Mouse (Mus musculus): ENCODE data around the gene Cerk. TPM values are rescaled to one million over a fixed set of nuclear protein-coding genes. Genes with fewer than 3 reads are reported as not detected.

The Cerk gene
- polyA plus RNA-seq, 1 experiment: 61.7 TPM

GRCm38 (mm10) chr15:86123409-86123808 is 62.5 kb downstream of the Cerk start:
- H3K36me3 ChIP-seq (ENCODE audit: control insufficient read depth, insufficient read depth, low read length): no peaks in the 10 kb centered on the region
- no peaks in the 10 kb centered on the region for H3K27me3 ChIP-seq (ENCODE audit: control insufficient read depth, insufficient read depth, low read length)
- H3K27ac ChIP-seq (ENCODE audit: control insufficient read depth, insufficient read depth, low read depth, low read length): no peak overlapping the region
- no peaks in the 10 kb centered on the region for H3K4me1 ChIP-seq (ENCODE audit: control insufficient read depth, insufficient read depth, low read length)
- no peak overlapping the region for H3K4me3 ChIP-seq (ENCODE audit: control insufficient read depth, low read depth, low read length)
- no peak for TF ChIP-seq CTCF (IDR thresholded peaks at IDR 0.05; ENCODE audit: control insufficient read depth, insufficient read depth, insufficient replicate concordance, low read depth, low read length)
- no peak for TF ChIP-seq POLR2A (IDR thresholded peaks at IDR 0.05; ENCODE audit: control insufficient read depth, low read depth, low read length)

GRCm38 (mm10) chr15:86122261-86122949 is 63.5 kb downstream of the Cerk start:
- Histone ChIP-seq H3K4me1 (ENCODE audit: control insufficient read depth, insufficient read depth, low read length) (no peaks in the 10 kb centered on the region), H3K27ac (ENCODE audit: control insufficient read depth, insufficient read depth, low read depth, low read length) (no peak overlapping the region), H3K4me3 (ENCODE audit: control insufficient read depth, low read depth, low read length) (no peak overlapping the region), H3K27me3 (ENCODE audit: control insufficient read depth, insufficient read depth, low read length) (no peaks in the 10 kb centered on the region), H3K36me3 (ENCODE audit: control insufficient read depth, insufficient read depth, low read length) (no peaks in the 10 kb centered on the region)
- TF ChIP-seq POLR2A (IDR thresholded peaks at IDR 0.05; ENCODE audit: control insufficient read depth, low read depth, low read length) (no peak), CTCF (IDR thresholded peaks at IDR 0.05; ENCODE audit: control insufficient read depth, insufficient read depth, insufficient replicate concordance, low read depth, low read length) (no peak)

DNA sequence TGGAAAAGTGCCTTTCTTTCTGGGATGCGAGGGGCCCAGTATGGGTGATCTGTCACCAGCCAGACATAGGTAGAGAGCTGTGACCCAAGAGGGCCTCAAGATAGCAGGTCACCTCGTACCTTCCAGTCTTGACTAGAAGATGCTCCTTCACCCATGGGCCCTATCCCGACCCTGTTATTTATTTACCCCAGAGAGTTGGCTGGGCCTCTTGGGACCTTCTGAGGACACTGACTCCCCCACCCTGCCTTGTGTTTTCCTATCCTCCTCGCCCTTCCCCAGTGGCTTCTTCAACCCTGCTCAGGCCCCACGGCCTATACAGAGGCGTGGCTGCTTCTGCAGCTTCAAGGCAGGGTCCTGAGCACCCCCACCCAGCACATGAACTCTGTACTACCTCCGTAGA is 66.8 kb downstream of the Cerk start:
- Histone ChIP-seq H3K27ac (ENCODE audit: control insufficient read depth, insufficient read depth, low read depth, low read length) (no peak overlapping the region), H3K4me1 (ENCODE audit: control insufficient read depth, insufficient read depth, low read length) (no peaks in the 10 kb centered on the region), H3K27me3 (ENCODE audit: control insufficient read depth, insufficient read depth, low read length) (no peaks in the 10 kb centered on the region), H3K4me3 (ENCODE audit: control insufficient read depth, low read depth, low read length) (no peak overlapping the region), H3K36me3 (ENCODE audit: control insufficient read depth, insufficient read depth, low read length) (no peaks in the 10 kb centered on the region)
- no peak for TF ChIP-seq POLR2A (IDR thresholded peaks at IDR 0.05; ENCODE audit: control insufficient read depth, low read depth, low read length)
- no peak for TF ChIP-seq CTCF (IDR thresholded peaks at IDR 0.05; ENCODE audit: control insufficient read depth, insufficient read depth, insufficient replicate concordance, low read depth, low read length)

- TF ChIP-seq CTCF (IDR thresholded peaks at IDR 0.05; ENCODE audit: control insufficient read depth, insufficient read depth, insufficient replicate concordance, low read depth, low read length) (no peak), POLR2A (IDR thresholded peaks at IDR 0.05; ENCODE audit: control insufficient read depth, low read depth, low read length) (no peak)
- H3K27ac ChIP-seq (ENCODE audit: control insufficient read depth, insufficient read depth, low read depth, low read length): no peak overlapping the region
- H3K4me1 ChIP-seq (ENCODE audit: control insufficient read depth, insufficient read depth, low read length): no peaks in the 10 kb centered on the region
- no peak overlapping the region for H3K4me3 ChIP-seq (ENCODE audit: control insufficient read depth, low read depth, low read length)
- no peaks in the 10 kb centered on the region for H3K36me3 ChIP-seq (ENCODE audit: control insufficient read depth, insufficient read depth, low read length)
- no peaks in the 10 kb centered on the region for H3K27me3 ChIP-seq (ENCODE audit: control insufficient read depth, insufficient read depth, low read length)
Observed at GRCm38 (mm10) chr15:86117115-86118100, 68.5 kb downstream of the Cerk start.

GRCm38 (mm10) chr15:86116421-86116820 is 69.5 kb downstream of the Cerk start:
- H3K27me3 ChIP-seq (ENCODE audit: control insufficient read depth, insufficient read depth, low read length): no peaks in the 10 kb centered on the region
- no peak overlapping the region for H3K27ac ChIP-seq (ENCODE audit: control insufficient read depth, insufficient read depth, low read depth, low read length)
- H3K36me3 ChIP-seq (ENCODE audit: control insufficient read depth, insufficient read depth, low read length): no peaks in the 10 kb centered on the region
- H3K4me1 ChIP-seq (ENCODE audit: control insufficient read depth, insufficient read depth, low read length): no peaks in the 10 kb centered on the region
- TF ChIP-seq CTCF (IDR thresholded peaks at IDR 0.05; ENCODE audit: control insufficient read depth, insufficient read depth, insufficient replicate concordance, low read depth, low read length) (no peak), POLR2A (IDR thresholded peaks at IDR 0.05; ENCODE audit: control insufficient read depth, low read depth, low read length) (no peak)
- H3K4me3 ChIP-seq (ENCODE audit: control insufficient read depth, low read depth, low read length): no peak overlapping the region

GRCm38 (mm10) chr15:86113342-86113710 is 72.6 kb downstream of the Cerk start:
- no peak overlapping the region for H3K4me3 ChIP-seq (ENCODE audit: control insufficient read depth, low read depth, low read length)
- no peak for TF ChIP-seq CTCF (IDR thresholded peaks at IDR 0.05; ENCODE audit: control insufficient read depth, insufficient read depth, insufficient replicate concordance, low read depth, low read length)
- no peak for TF ChIP-seq POLR2A (IDR thresholded peaks at IDR 0.05; ENCODE audit: control insufficient read depth, low read depth, low read length)
- H3K36me3 ChIP-seq (ENCODE audit: control insufficient read depth, insufficient read depth, low read length): no peaks in the 10 kb centered on the region
- H3K4me1 ChIP-seq (ENCODE audit: control insufficient read depth, insufficient read depth, low read length): no peaks in the 10 kb centered on the region
- no peaks in the 10 kb centered on the region for H3K27me3 ChIP-seq (ENCODE audit: control insufficient read depth, insufficient read depth, low read length)
- no peak overlapping the region for H3K27ac ChIP-seq (ENCODE audit: control insufficient read depth, insufficient read depth, low read depth, low read length)

DNA sequence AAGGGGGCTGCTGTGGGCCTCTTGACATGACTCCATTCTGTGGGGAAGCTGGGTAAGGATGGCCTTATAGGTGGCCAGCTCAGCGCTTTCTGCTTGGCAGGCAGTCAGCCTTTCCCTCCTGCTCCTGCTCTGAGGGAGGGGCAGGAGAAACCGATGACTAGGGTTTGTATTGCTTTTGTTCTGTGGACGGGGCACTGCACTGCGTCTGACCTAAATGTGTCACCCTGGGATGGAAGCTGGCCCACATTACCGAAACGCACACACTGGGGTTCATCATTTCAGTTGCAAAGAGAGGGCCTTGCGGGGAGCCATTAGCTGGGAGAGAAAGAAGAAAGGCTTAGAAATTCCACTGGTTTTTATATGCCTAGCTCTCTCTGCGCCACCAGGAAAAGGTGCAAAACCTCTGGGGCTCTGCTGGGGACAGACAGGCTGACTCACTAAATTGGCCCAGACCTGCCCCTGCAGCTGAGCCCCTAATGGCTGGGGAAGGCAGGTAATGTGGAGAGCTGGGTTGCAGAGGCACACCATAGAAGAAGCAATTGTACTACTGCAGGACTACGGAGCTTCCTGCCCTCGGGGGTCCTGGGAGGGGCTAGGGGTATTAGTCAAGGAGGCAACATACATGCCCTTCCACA is 73.1 kb downstream of the Cerk start:
- Histone ChIP-seq H3K36me3 (ENCODE audit: control insufficient read depth, insufficient read depth, low read length) (no peaks in the 10 kb centered on the region), H3K4me1 (ENCODE audit: control insufficient read depth, insufficient read depth, low read length) (no peaks in the 10 kb centered on the region), H3K4me3 (ENCODE audit: control insufficient read depth, low read depth, low read length) (no peak overlapping the region), H3K27me3 (ENCODE audit: control insufficient read depth, insufficient read depth, low read length) (no peaks in the 10 kb centered on the region), H3K27ac (ENCODE audit: control insufficient read depth, insufficient read depth, low read depth, low read length) (no peak overlapping the region)
- TF ChIP-seq POLR2A (IDR thresholded peaks at IDR 0.05; ENCODE audit: control insufficient read depth, low read depth, low read length) (no peak), CTCF (IDR thresholded peaks at IDR 0.05; ENCODE audit: control insufficient read depth, insufficient read depth, insufficient replicate concordance, low read depth, low read length) (no peak)
